Mouse (Mus musculus): ENCODE measurements around the gene Mief1. TPM values are rescaled to one million over a fixed set of nuclear protein-coding genes. Genes with fewer than 3 reads are reported as not detected.

Gene Mief1
- polyA plus RNA-seq, 1 experiment, result 16.7 TPM

- H3K36me3 ChIP-seq (ENCODE audit: control insufficient read depth, insufficient read depth, low read length), result no peaks in the 10 kb centered on the region
- H3K27me3 ChIP-seq (ENCODE audit: control insufficient read depth, insufficient read depth, low read length), result no peaks in the 10 kb centered on the region
- no peak overlapping the region for H3K4me3 ChIP-seq (ENCODE audit: low read depth, low read length)
- TF ChIP-seq CTCF (IDR thresholded peaks at IDR 0.05; ENCODE audit: extremely low read depth, insufficient read length, insufficient replicate concordance, low read depth, low read length), result no peak
- TF ChIP-seq POLR2A (IDR thresholded peaks at IDR 0.05; ENCODE audit: low read depth, low read length), result no peak
- H3K4me1 ChIP-seq (ENCODE audit: control insufficient read depth, insufficient read depth, insufficient read length, low read length), result peaks cover 2% of the 10 kb centered on the region; the same call in 1 of the 2 replicates
- 82% methylated on average over 17 of the region's 17 CpGs for WGBS
- no peak overlapping the region for H3K27ac ChIP-seq (ENCODE audit: insufficient read depth, low read depth, low read length)
These were observed 5.6 kb upstream of the Mief1 start for GRCm38 (mm10) chr15:80228071-80228800.

- TF ChIP-seq CTCF (IDR thresholded peaks at IDR 0.05; ENCODE audit: extremely low read depth, insufficient read length, insufficient replicate concordance, low read depth, low read length) (no peak), POLR2A (IDR thresholded peaks at IDR 0.05; ENCODE audit: low read depth, low read length) (no peak)
- no peak overlapping the region for H3K4me3 ChIP-seq (ENCODE audit: low read depth, low read length)
- no peaks in the 10 kb centered on the region for H3K27me3 ChIP-seq (ENCODE audit: control insufficient read depth, insufficient read depth, low read length)
- peaks cover 17% of the 10 kb centered on the region for H3K36me3 ChIP-seq (ENCODE audit: control insufficient read depth, insufficient read depth, low read length)
- H3K27ac ChIP-seq (ENCODE audit: insufficient read depth, low read depth, low read length), result no peak overlapping the region
- WGBS, result 85% methylated on average over 2 of the region's 2 CpGs
- peaks cover 2% of the 10 kb centered on the region; the same call in 1 of the 2 replicates for H3K4me1 ChIP-seq (ENCODE audit: control insufficient read depth, insufficient read depth, insufficient read length, low read length)
These were observed 1.5 kb upstream of the Mief1 start for GRCm38 (mm10) chr15:80232331-80232730.

DNA sequence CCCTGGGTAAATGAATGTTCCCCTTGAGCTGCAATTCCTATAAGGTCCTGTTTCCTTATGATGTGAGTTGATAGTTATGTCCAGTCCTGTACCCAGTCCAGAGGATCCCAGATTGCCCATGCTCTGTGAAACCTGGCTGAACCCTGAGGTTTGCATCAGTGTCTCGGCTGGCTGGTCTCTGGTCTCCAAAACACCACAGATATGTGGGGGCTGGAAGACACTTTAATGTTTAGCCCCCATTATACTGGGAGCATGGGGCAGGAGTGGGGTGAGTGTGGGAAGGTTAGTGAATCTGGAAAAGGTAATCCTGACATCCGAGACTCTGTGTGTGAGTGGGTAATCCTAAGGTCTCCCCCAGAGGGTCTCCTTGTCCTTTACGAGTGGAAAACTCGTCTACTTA is 765 bp upstream of the Mief1 start:
- Histone ChIP-seq H3K36me3 (ENCODE audit: control insufficient read depth, insufficient read depth, low read length) (peaks cover 20% of the 10 kb centered on the region), H3K27ac (ENCODE audit: insufficient read depth, low read depth, low read length) (0 out of 2 replicates have a peak overlapping the region, but pooled peaks have one; percentile 72), H3K4me1 (ENCODE audit: control insufficient read depth, insufficient read depth, insufficient read length, low read length) (peaks cover 2% of the 10 kb centered on the region; the same call in 1 of the 2 replicates), H3K27me3 (ENCODE audit: control insufficient read depth, insufficient read depth, low read length) (no peaks in the 10 kb centered on the region), H3K4me3 (ENCODE audit: low read depth, low read length) (no peak overlapping the region)
- 82% methylated on average over 4 of the region's 4 CpGs for WGBS
- no peak for TF ChIP-seq CTCF (IDR thresholded peaks at IDR 0.05; ENCODE audit: extremely low read depth, insufficient read length, insufficient replicate concordance, low read depth, low read length)
- no peak for TF ChIP-seq POLR2A (IDR thresholded peaks at IDR 0.05; ENCODE audit: low read depth, low read length)

DNA sequence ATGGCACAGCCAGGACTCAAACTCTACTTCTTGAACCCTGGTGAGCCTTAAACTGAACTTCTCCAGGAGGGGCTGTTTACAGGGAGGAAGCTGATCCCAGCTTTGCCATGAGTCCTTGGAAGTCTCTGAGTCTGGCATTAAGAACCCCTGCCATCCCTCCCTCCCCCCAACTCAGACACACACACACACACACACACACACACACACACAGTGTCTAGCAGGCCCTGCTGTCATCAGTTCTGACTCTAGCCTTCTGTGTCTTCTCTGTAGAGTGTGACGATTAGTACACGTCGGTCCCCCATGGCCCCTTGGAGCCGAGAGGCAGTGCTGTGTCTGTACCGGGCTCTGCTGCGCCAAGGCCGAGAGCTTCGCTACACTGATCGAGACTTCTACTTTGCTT is 1.7 kb downstream of the Mief1 start, which contains the start of gene AC140267.1:
TSS of gene AC140267.1 (plus strand) at position 301 of the 400 bp plus-strand sequence.
- H3K27ac ChIP-seq (ENCODE audit: insufficient read depth, low read depth, low read length), result no peak within 1 kb of the TSS
- 94% methylated on average over 9 of the region's 9 CpGs for WGBS
- H3K36me3 ChIP-seq (ENCODE audit: control insufficient read depth, insufficient read depth, low read length), result peaks cover 34% of the 10 kb centered on the region
- H3K27me3 ChIP-seq (ENCODE audit: control insufficient read depth, insufficient read depth, low read length), result no peaks in the 10 kb centered on the region
- TF ChIP-seq CTCF (IDR thresholded peaks at IDR 0.05; ENCODE audit: extremely low read depth, insufficient read length, insufficient replicate concordance, low read depth, low read length), result no peak
- no peak for TF ChIP-seq POLR2A (IDR thresholded peaks at IDR 0.05; ENCODE audit: low read depth, low read length)
- H3K4me3 ChIP-seq (ENCODE audit: low read depth, low read length), result peak within 1 kb of the TSS; percentile 96
- H3K4me1 ChIP-seq (ENCODE audit: control insufficient read depth, insufficient read depth, insufficient read length, low read length), result peaks cover 6% of the 10 kb centered on the region; the same call in 1 of the 2 replicates

GRCm38 (mm10) chr15:80248135-80248534 is 14.3 kb downstream of the Mief1 start:
- Histone ChIP-seq H3K36me3 (ENCODE audit: control insufficient read depth, insufficient read depth, low read length) (peaks cover 59% of the 10 kb centered on the region), H3K27me3 (ENCODE audit: control insufficient read depth, insufficient read depth, low read length) (no peaks in the 10 kb centered on the region), H3K4me3 (ENCODE audit: low read depth, low read length) (no peak overlapping the region), H3K27ac (ENCODE audit: insufficient read depth, low read depth, low read length) (no peak overlapping the region), H3K4me1 (ENCODE audit: control insufficient read depth, insufficient read depth, insufficient read length, low read length) (peaks cover 35% of the 10 kb centered on the region)
- TF ChIP-seq CTCF (IDR thresholded peaks at IDR 0.05; ENCODE audit: extremely low read depth, insufficient read length, insufficient replicate concordance, low read depth, low read length) (no peak), POLR2A (IDR thresholded peaks at IDR 0.05; ENCODE audit: low read depth, low read length) (no peak)
- WGBS, result 95% methylated on average over 12 of the region's 12 CpGs

GRCm38 (mm10) chr15:80248596-80248995 is 14.8 kb downstream of the Mief1 start:
- Histone ChIP-seq H3K4me3 (ENCODE audit: low read depth, low read length) (no peak overlapping the region), H3K27ac (ENCODE audit: insufficient read depth, low read depth, low read length) (no peak overlapping the region), H3K4me1 (ENCODE audit: control insufficient read depth, insufficient read depth, insufficient read length, low read length) (peaks cover 34% of the 10 kb centered on the region), H3K36me3 (ENCODE audit: control insufficient read depth, insufficient read depth, low read length) (peaks cover 56% of the 10 kb centered on the region), H3K27me3 (ENCODE audit: control insufficient read depth, insufficient read depth, low read length) (no peaks in the 10 kb centered on the region)
- no peak for TF ChIP-seq POLR2A (IDR thresholded peaks at IDR 0.05; ENCODE audit: low read depth, low read length)
- no peak for TF ChIP-seq CTCF (IDR thresholded peaks at IDR 0.05; ENCODE audit: extremely low read depth, insufficient read length, insufficient replicate concordance, low read depth, low read length)
- WGBS, result 74% methylated on average over 1 of the region's 1 CpGs

DNA sequence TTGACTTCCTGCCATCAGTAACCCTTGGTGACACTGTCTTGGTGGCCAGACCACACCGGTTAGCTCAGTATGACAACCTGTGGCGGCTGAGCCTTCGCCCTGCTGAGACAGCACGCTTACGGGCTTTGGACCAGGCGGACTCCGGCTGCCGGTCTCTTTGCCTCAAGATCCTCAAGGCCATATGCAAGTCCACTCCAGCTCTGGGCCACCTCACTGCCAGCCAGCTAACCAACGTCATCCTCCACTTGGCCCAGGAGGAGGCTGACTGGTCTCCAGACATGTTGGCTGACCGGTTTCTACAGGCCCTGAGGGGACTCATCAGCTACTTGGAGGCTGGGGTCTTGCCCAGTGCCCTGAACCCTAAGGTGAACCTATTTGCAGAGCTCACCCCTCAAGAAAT is 15.9 kb downstream of the Mief1 start:
- H3K27me3 ChIP-seq (ENCODE audit: control insufficient read depth, insufficient read depth, low read length), result no peaks in the 10 kb centered on the region

More for the DNA sequence above, 15.9 kb downstream of the Mief1 start:
- H3K4me3 ChIP-seq (ENCODE audit: low read depth, low read length), result no peak overlapping the region
- H3K27ac ChIP-seq (ENCODE audit: insufficient read depth, low read depth, low read length), result peak overlapping the region; percentile 94
- peaks cover 39% of the 10 kb centered on the region for H3K4me1 ChIP-seq (ENCODE audit: control insufficient read depth, insufficient read depth, insufficient read length, low read length)
- 80% methylated on average over 10 of the region's 10 CpGs for WGBS
- TF ChIP-seq POLR2A (IDR thresholded peaks at IDR 0.05; ENCODE audit: low read depth, low read length) (no peak), CTCF (IDR thresholded peaks at IDR 0.05; ENCODE audit: extremely low read depth, insufficient read length, insufficient replicate concordance, low read depth, low read length) (no peak)
- H3K36me3 ChIP-seq (ENCODE audit: control insufficient read depth, insufficient read depth, low read length), result peaks cover 50% of the 10 kb centered on the region
